9 mouse cellular contexts compared by ENCODE assay signal in the genomic region with DNA sequence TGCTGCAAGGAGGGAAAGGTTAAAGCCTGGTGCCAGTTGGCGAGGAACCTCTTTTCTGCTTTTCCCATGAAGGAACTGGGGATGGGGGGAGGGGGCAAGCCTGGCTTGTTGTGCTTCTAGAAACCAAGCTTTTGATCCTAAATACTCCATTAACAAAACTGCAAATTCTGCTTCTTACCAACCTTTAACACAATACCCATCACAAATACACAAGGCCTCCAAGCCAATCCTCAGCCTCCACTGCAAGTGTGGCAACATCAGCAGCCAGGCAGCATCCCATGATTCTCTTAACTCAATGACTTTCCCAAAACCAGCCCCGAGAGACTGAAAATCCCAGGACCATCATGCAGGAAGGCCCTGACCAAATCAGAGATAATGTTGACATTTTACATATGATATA. TPM values are rescaled to one million over a fixed set of nuclear protein-coding genes. Genes with fewer than 3 reads are reported as not detected.
DNase-seq lines count a peak whose midpoint lies in the region; ATAC-seq and TF ChIP-seq lines count a peak whose summit lies in the region.
"Not testable (repeated sequence)": the region's sequence is repeated elsewhere in the genome, so short reads cannot be mapped to it uniquely, and the experiment has no call there.
"Had no signal": no experiment of that assay in that cellular context is flagged by ENCODE, and none has a peak within 500 bp of the region (broad histone marks: within the 10 kb centered on the region; RNA-seq: fewer than 3 reads in every experiment).

No protein-coding gene starts in this region.

- peak overlapping the region; percentile 91 for H3K27ac ChIP-seq in bone marrow macrophage, adult 2 months (ENCODE audit: insufficient read depth, low read depth, low read length)
- H3K27ac ChIP-seq in liver, adult 2 months (replicated peaks; ENCODE audit: insufficient read depth, low read depth, low read length): peak overlapping the region; percentile 63
- H3K27ac ChIP-seq in liver, postnatal 0 days (ENCODE audit: low read depth): peak overlapping the region; percentile 51; the same call in 1 of the 2 replicates
- H3K27ac ChIP-seq in macrophage: peak overlapping the region; percentile 100

- peak; percentile 75 for DNase-seq in adipocyte (ENCODE audit: low spot score)
- peak; percentile 10 for DNase-seq in adrenal gland, postnatal 10 days
- peak; percentile 84 for DNase-seq in heart, adult 11 months
- peak; percentile 44 for DNase-seq in liver, adult 2 months (ENCODE audit: extremely low read depth, low read depth, low spot score)
- DNase-seq in liver, postnatal 0 days: not testable (repeated sequence)

- H3K4me2 ChIP-seq in liver, postnatal 0 days (ENCODE audit: low read depth, low read length): not testable (repeated sequence)

- H3K79me2 ChIP-seq in liver, adult 2 months (ENCODE audit: control insufficient read depth, insufficient read depth, low read length): not testable (repeated sequence)
- peaks cover 71% of the 10 kb centered on the region for H3K79me2 ChIP-seq in macrophage (ENCODE audit: inconsistent target)

- H3K4me3 ChIP-seq in bone marrow macrophage, adult 2 months (ENCODE audit: insufficient read depth, low read length); liver, adult 2 months (ENCODE audit: insufficient read depth, low read depth, low read length); liver, postnatal 0 days (ENCODE audit: low read depth, low read length); macrophage (ENCODE audit: inconsistent target): not testable (repeated sequence)

- H3K9ac ChIP-seq in liver, adult 2 months (ENCODE audit: low read depth, low read length); liver, postnatal 0 days (replicated peaks): not testable (repeated sequence)

- not testable (repeated sequence) for TF ChIP-seq POLR2A in bone marrow macrophage, adult 2 months (IDR thresholded peaks at IDR 0.05; ENCODE audit: borderline replicate concordance, low read depth, low read length); liver, adult 2 months (IDR thresholded peaks at IDR 0.05; ENCODE audit: extremely low read depth, insufficient read depth, low read length)

- 31% methylated on average over 2 of the region's 2 CpGs for WGBS in liver, adult 2 months
- 73% methylated on average over 2 of the region's 2 CpGs for WGBS in liver, postnatal 0 days (ENCODE audit: insufficient replicate concordance)
- WGBS in macrophage (ENCODE audit: missing documents): 86% methylated on average over 2 of the region's 2 CpGs

- H3K36me3 ChIP-seq in liver, adult 2 months (ENCODE audit: control insufficient read depth, insufficient read depth, low read length); liver, postnatal 0 days (replicated peaks; ENCODE audit: insufficient read depth, low read length); macrophage (ENCODE audit: inconsistent target): not testable (repeated sequence)

- not testable (repeated sequence) for H3K9me3 ChIP-seq in liver, postnatal 0 days (ENCODE audit: low read length)

- H3K27me3 ChIP-seq in liver, adult 2 months (ENCODE audit: control insufficient read depth, insufficient read depth, low read length); liver, postnatal 0 days (ENCODE audit: insufficient read depth, low read length): not testable (repeated sequence)

- TF ChIP-seq EP300 in liver, postnatal 0 days (IDR thresholded peaks at IDR 0.05; ENCODE audit: low read depth): not testable (repeated sequence)

- peaks cover 30% of the 10 kb centered on the region for H3K4me1 ChIP-seq in bone marrow macrophage, adult 2 months (ENCODE audit: control insufficient read depth, insufficient read depth, low read length)
- H3K4me1 ChIP-seq in liver, adult 2 months (ENCODE audit: control insufficient read depth, insufficient read depth, low read length): peaks cover 14% of the 10 kb centered on the region; the same call in 1 of the 2 replicates
- H3K4me1 ChIP-seq in liver, postnatal 0 days (ENCODE audit: insufficient read depth): not testable (repeated sequence)

- TF ChIP-seq CTCF in bone marrow macrophage, adult 2 months (IDR thresholded peaks at IDR 0.05; ENCODE audit: low read depth, low read length); liver, adult 2 months (IDR thresholded peaks at IDR 0.05; ENCODE audit: low read depth, low read length); liver, postnatal 0 days (IDR thresholded peaks at IDR 0.05; ENCODE audit: low read depth): not testable (repeated sequence)

- ATAC-seq in liver, postnatal 0 days: not testable (repeated sequence)

RNA-seq across cellular contexts. Expression of gene Mthfsl, which starts 9.7 kb away (rescaled TPM):
- 10 to 100 TPM; 41.6 to 43.6 TPM for total RNA-seq in adrenal gland, postnatal 10 days (2021)
- 78.7 and 82.6 TPM in 2 replicates for polyA plus RNA-seq in bone marrow macrophage, adult 2 months (2012; ENCODE audit: insufficient read depth, insufficient read length, missing spikeins)
- total RNA-seq in liver, adult 2 months (2014; rRNA removed): 42.1 and 42.3 TPM in 2 replicates
- polyA plus RNA-seq in liver, adult 2 months (2012; rRNA removed): 28.3 and 29.8 TPM in 2 replicates
- 50.3 and 50.6 TPM in 2 replicates for polyA plus RNA-seq in liver, postnatal 0 days (2015; fragmentation: Nextera tagmentation; extraction: Ambion mirVana)
- total RNA-seq in macrophage (2018; cell fraction: chromatin; rRNA removed): 100 to 1,000 TPM; 128 to 749 (median 292) TPM
- 100 to 1,000 TPM; 139 to 214 (median 164) TPM for total RNA-seq in macrophage (2018; cell fraction: cytosol; rRNA removed)
- total RNA-seq in macrophage (2018; cell fraction: nucleus; rRNA removed): 100 to 1,000 TPM; 122 to 689 (median 264) TPM
- polyA plus RNA-seq in macrophage (2018): 105 to 118 TPM (median 111 TPM) in 3 replicates

RNA-seq across cellular contexts. Expression of gene Bcl2a1d, which starts 21.3 kb away (rescaled TPM):
- 1 to 10 TPM; 2.3 to 3.4 TPM for total RNA-seq in adrenal gland, postnatal 10 days (2021)
- polyA plus RNA-seq in bone marrow macrophage, adult 2 months (2012; ENCODE audit: insufficient read depth, insufficient read length, missing spikeins): 3.8 and 7.0 TPM in 2 replicates
- total RNA-seq in liver, adult 2 months (2014; rRNA removed): 0.74 and 1.5 TPM in 2 replicates
- polyA plus RNA-seq in liver, adult 2 months (2012; rRNA removed): 0.17 and 0.92 TPM in 2 replicates
- 0.98 and 1.0 TPM in 2 replicates for polyA plus RNA-seq in liver, postnatal 0 days (2015; fragmentation: Nextera tagmentation; extraction: Ambion mirVana)
- total RNA-seq in macrophage (2018; cell fraction: chromatin; rRNA removed): 100 to 1,000 TPM in 17 of 26 experiments, 10 to 100 TPM in 6, 1 to 10 TPM in 3; 4.8 to 661 (median 144) TPM
- 100 to 1,000 TPM in 18 of 26 experiments, 10 to 100 TPM in 8; 13.6 to 635 (median 167) TPM for total RNA-seq in macrophage (2018; cell fraction: cytosol; rRNA removed)
- total RNA-seq in macrophage (2018; cell fraction: nucleus; rRNA removed): 100 to 1,000 TPM in 23 of 26 experiments, 10 to 100 TPM in 2, 1 to 10 TPM in 1; 8.9 to 976 (median 457) TPM
- polyA plus RNA-seq in macrophage (2018): 21.3 to 27.9 TPM (median 23.0 TPM) in 3 replicates
- total RNA-seq: adrenal gland, postnatal 25 days had no signal
- polyA plus RNA-seq: G1E had no signal
